Mouse (Mus musculus) layer of hippocampus, postnatal 10 days (tissue): Measurements from ENCODE around the gene Itpr2. TPM values are rescaled to one million over a fixed set of nuclear protein-coding genes. Genes with fewer than 3 reads are reported as not detected.

ENCODE experiments used
- DNase-seq, 2 experiments: peaks; one replicate each; pipeline ENCODE4 v3.0.0; 2021; ENCODE audit warnings: low spot score in 2 of 2
- total RNA-seq, 2 experiments: library from RNA; stranded (reverse); gene quantifications; 2 replicates each; pipeline ENCODE4 v1.2.3; 2021

Itpr2 gene
- total RNA-seq, 2 experiments from 2014 or later, result 27.2 to 28.7 TPM

- DNase-seq, result no peak
Measured at GRCm38 (mm10) chr6:146229967-146230366, 272.1 kb downstream of the Itpr2 start.

- DNase-seq, result no peak
Measured at GRCm38 (mm10) chr6:146229519-146229918, 272.5 kb downstream of the Itpr2 start.

- no peak for DNase-seq
Measured at GRCm38 (mm10) chr6:146228048-146228447, 274.0 kb downstream of the Itpr2 start.

- no peak for DNase-seq
Measured at GRCm38 (mm10) chr6:146222403-146223063, 279.5 kb downstream of the Itpr2 start.

- DNase-seq, result no peak
Measured at GRCm38 (mm10) chr6:146221371-146222336, 280.4 kb downstream of the Itpr2 start.

GRCm38 (mm10) chr6:146220071-146220470, 282.0 kb downstream of the Itpr2 start:
- no peak for DNase-seq

GRCm38 (mm10) chr6:146219534-146219933, 282.5 kb downstream of the Itpr2 start:
- DNase-seq, result no peak

GRCm38 (mm10) chr6:146215302-146215701, 286.7 kb downstream of the Itpr2 start:
- DNase-seq, result no peak

GRCm38 (mm10) chr6:146212339-146212738, 289.7 kb downstream of the Itpr2 start:
- no peak for DNase-seq

- no peak for DNase-seq
Measured at GRCm38 (mm10) chr6:146211233-146211632, 290.8 kb downstream of the Itpr2 start.

GRCm38 (mm10) chr6:146208983-146209382, 293.0 kb downstream of the Itpr2 start:
- DNase-seq, result no peak

- no peak for DNase-seq
Measured at GRCm38 (mm10) chr6:146207204-146207959, 294.6 kb downstream of the Itpr2 start.

- no peak for DNase-seq
Measured at GRCm38 (mm10) chr6:146205136-146205535, 296.9 kb downstream of the Itpr2 start.

GRCm38 (mm10) chr6:146204470-146204869, 297.6 kb downstream of the Itpr2 start:
- no peak for DNase-seq

- DNase-seq, result no peak
Measured at GRCm38 (mm10) chr6:146197868-146198379, 304.1 kb downstream of the Itpr2 start.

GRCm38 (mm10) chr6:146196701-146197100, 305.3 kb downstream of the Itpr2 start:
- DNase-seq, result no peak

- no peak for DNase-seq
Measured at GRCm38 (mm10) chr6:146195854-146196457, 306.1 kb downstream of the Itpr2 start.

GRCm38 (mm10) chr6:146191931-146192330, 310.1 kb downstream of the Itpr2 start:
- no peak for DNase-seq

GRCm38 (mm10) chr6:146190006-146190405, 312.0 kb downstream of the Itpr2 start:
- no peak for DNase-seq

GRCm38 (mm10) chr6:146185532-146185931, 316.5 kb downstream of the Itpr2 start:
- DNase-seq, result no peak

GRCm38 (mm10) chr6:146184771-146185170, 317.3 kb downstream of the Itpr2 start:
- DNase-seq, result no peak
